Mouse (Mus musculus): ENCODE data around the gene Armc10.
"Not testable (repeated sequence)": the region's sequence is repeated elsewhere in the genome, so short reads cannot be mapped to it uniquely, and the experiment has no call there.

Armc10 gene

GRCm38 (mm10) chr5:21645439-21646132, at the start of gene Armc10, which contains the start of gene Fbxl13:
Armc10 (plus strand) TSS chr5:21645813.
Fbxl13 (minus strand) TSS chr5:21645634.
- peak; percentile 74 for DNase-seq

- not testable (repeated sequence) for DNase-seq
Measured at GRCm38 (mm10) chr5:21599536-21599935, 46.1 kb upstream of the Armc10 start.

GRCm38 (mm10) chr5:21599961-21600360, 45.7 kb upstream of the Armc10 start:
- no peak for DNase-seq

- no peak for DNase-seq
Measured at GRCm38 (mm10) chr5:21605936-21606335, 39.7 kb upstream of the Armc10 start.

GRCm38 (mm10) chr5:21608311-21609304, 37.0 kb upstream of the Armc10 start:
- DNase-seq, result peak; percentile 19

- no peak for DNase-seq
Measured at GRCm38 (mm10) chr5:21610996-21611395, 34.6 kb upstream of the Armc10 start.

GRCm38 (mm10) chr5:21614299-21614698, 31.3 kb upstream of the Armc10 start:
- not testable (repeated sequence) for DNase-seq

GRCm38 (mm10) chr5:21616450-21617009, 29.1 kb upstream of the Armc10 start:
- no peak for DNase-seq

- DNase-seq, result no peak
Measured at GRCm38 (mm10) chr5:21625916-21626315, 19.7 kb upstream of the Armc10 start.

GRCm38 (mm10) chr5:21640961-21641360, 4.7 kb upstream of the Armc10 start:
- peak; percentile 41 for DNase-seq

GRCm38 (mm10) chr5:21643606-21644005, 2.0 kb upstream of the Armc10 start:
- no peak for DNase-seq

- no peak for DNase-seq
Measured at GRCm38 (mm10) chr5:21644891-21645438, 648 bp upstream of the Armc10 start.

GRCm38 (mm10) chr5:21646133-21646491, 499 bp downstream of the Armc10 start:
- no peak for DNase-seq

- no peak for DNase-seq
Measured at GRCm38 (mm10) chr5:21650736-21651135, 5.1 kb downstream of the Armc10 start.

- no peak for DNase-seq
Measured at GRCm38 (mm10) chr5:21651885-21652612, 6.4 kb downstream of the Armc10 start.

- no peak for DNase-seq
Measured at GRCm38 (mm10) chr5:21656912-21657311, 11.3 kb downstream of the Armc10 start.

GRCm38 (mm10) chr5:21658038-21658437, 12.4 kb downstream of the Armc10 start:
- DNase-seq, result no peak

GRCm38 (mm10) chr5:21658623-21659395, 13.2 kb downstream of the Armc10 start:
- DNase-seq, result peak; percentile 56

GRCm38 (mm10) chr5:21660850-21661249, 15.2 kb downstream of the Armc10 start:
- DNase-seq, result no peak

GRCm38 (mm10) chr5:21663081-21663480, 17.5 kb downstream of the Armc10 start:
- DNase-seq, result no peak

Measured in cerebellum, adult 8-10 months (tissue).